Mouse (Mus musculus) CH12.LX (cell line): ENCODE results near the gene Scarb1. TPM values are rescaled to one million over a fixed set of nuclear protein-coding genes. Genes with fewer than 3 reads are reported as not detected.
A peak's percentile ranks its signal among the peaks of the same experiment; 100 is the strongest.

Experiments
- DNase-seq: peaks from one replicate; pipeline ENCODE4 v3.0.0-alpha.2; 2013; ENCODE audit errors: extremely low read depth
- H3K27ac ChIP-seq: 2 replicates; pipeline ENCODE4 v1.5.1; 2012; ENCODE audit warnings: low read depth, mild to moderate bottlenecking, control low read depth, moderate library complexity; ENCODE audit not compliant: insufficient read depth
- H3K27me3 ChIP-seq: replicated peaks from 2 replicates; pipeline ENCODE3; 2012; ENCODE audit warnings: inconsistent platforms
- H3K36me3 ChIP-seq, 2 experiments: replicated peaks in 1 of 2; 2 replicates each; pipeline versions ENCODE3 to v1.6.1; 2012; ENCODE audit warnings: inconsistent platforms in 1 of 2, low read length in 1 of 2, mild to moderate bottlenecking in 1 of 2, mixed read lengths in 1 of 2, moderate library complexity in 1 of 2; ENCODE audit not compliant: control insufficient read depth in 1 of 2, insufficient read depth in 1 of 2
- H3K4me1 ChIP-seq, 2 experiments: 2 replicates each; pipeline ENCODE4 v1.6.1; 2012; ENCODE audit warnings: inconsistent platforms in 1 of 2, moderate library complexity in 1 of 2; ENCODE audit not compliant: insufficient read depth in 2 of 2, control insufficient read depth in 1 of 2
- H3K4me2 ChIP-seq: 2 replicates; pipeline ENCODE4 v1.6.1; 2012; ENCODE audit warnings: low read depth, mild to moderate bottlenecking, control low read depth; ENCODE audit not compliant: poor library complexity, insufficient read depth, severe bottlenecking
- H3K4me3 ChIP-seq, 3 experiments: fragments of 150-350 bp in 1 of 3; sonication (generic) in 1 of 3; replicated peaks in 1 of 3; 2 replicates each; pipeline versions ENCODE3 to v1.5.1; 2011 to 2012; ENCODE audit warnings: low read depth in 2 of 3, low read length in 2 of 3, mild to moderate bottlenecking in 2 of 3, moderate library complexity in 2 of 3, control low read depth in 1 of 3, improper control_type of control experiment in 1 of 3, inconsistent platforms in 1 of 3, mixed read lengths in 1 of 3; ENCODE audit not compliant: poor library complexity in 1 of 3
- H3K79me2 ChIP-seq: replicated peaks from 2 replicates; pipeline ENCODE4 v1.6.1; 2012; ENCODE audit warnings: mild to moderate bottlenecking, moderate library complexity; ENCODE audit not compliant: control insufficient read depth, poor library complexity, insufficient read depth, severe bottlenecking; ENCODE audit errors: extremely low read depth
- H3K9ac ChIP-seq: 2 replicates; pipeline ENCODE4 v1.6.1; 2012; ENCODE audit warnings: low read depth, mild to moderate bottlenecking, control low read depth, moderate library complexity; ENCODE audit not compliant: insufficient read depth
- H3K9me3 ChIP-seq: replicated peaks from 2 replicates; pipeline ENCODE3; 2012; ENCODE audit warnings: low read length, inconsistent platforms, mixed read lengths
- CHD1 ChIP-seq: IDR thresholded peaks from 2 replicates; pipeline ENCODE4 v1.6.1; 2012; ENCODE audit warnings: low read depth, low read length, improper control_type of control experiment, inconsistent platforms
- E2F4 ChIP-seq: IDR thresholded peaks from 2 replicates; pipeline ENCODE4 v1.6.1; 2011; ENCODE audit warnings: low read depth, low read length, improper control_type of control experiment; ENCODE audit not compliant: insufficient replicate concordance
- ETS1 ChIP-seq: conservative IDR thresholded peaks from 2 replicates; pipeline ENCODE4 v1.6.1; 2012; ENCODE audit warnings: low read depth, mild to moderate bottlenecking, inconsistent platforms, low read length, improper control_type of control experiment, moderate library complexity
- JUND ChIP-seq: conservative IDR thresholded peaks from 2 replicates; pipeline ENCODE4 v1.6.1; 2011; ENCODE audit warnings: low read depth, low read length, improper control_type of control experiment
- MAX ChIP-seq: IDR thresholded peaks from 2 replicates; pipeline ENCODE4 v1.6.1; 2011; ENCODE audit warnings: low read length, improper control_type of control experiment
- MAZ ChIP-seq: IDR thresholded peaks from 2 replicates; pipeline ENCODE4 v1.6.1; 2012; ENCODE audit warnings: low read depth, mild to moderate bottlenecking, inconsistent platforms, low read length, improper control_type of control experiment, moderate library complexity
- MXI1 ChIP-seq: IDR thresholded peaks from 2 replicates; pipeline ENCODE4 v1.6.1; 2011; ENCODE audit warnings: mild to moderate bottlenecking, low read depth, low read length, improper control_type of control experiment
- NELFE ChIP-seq: IDR thresholded peaks from 2 replicates; pipeline ENCODE4 v1.6.1; 2011; ENCODE audit warnings: low read depth, low read length, improper control_type of control experiment
- PAX5 ChIP-seq: IDR thresholded peaks from 2 replicates; pipeline ENCODE4 v1.6.1; 2012; ENCODE audit warnings: low read length, inconsistent platforms, mixed read lengths
- POLR2A ChIP-seq: IDR thresholded peaks from 2 replicates; pipeline ENCODE4 v1.6.1; 2011; ENCODE audit warnings: low read depth, mild to moderate bottlenecking, improper control_type of control experiment, low read length
- POLR2AphosphoS2 ChIP-seq: IDR thresholded peaks from 2 replicates; pipeline ENCODE4 v1.6.1; 2011; ENCODE audit warnings: low read depth, low read length, improper control_type of control experiment
- RAD21 ChIP-seq: IDR thresholded peaks from 2 replicates; pipeline ENCODE4 v1.6.1; 2011; ENCODE audit warnings: low read depth, mild to moderate bottlenecking, low read length, improper control_type of control experiment, moderate library complexity
- RCOR1 ChIP-seq: conservative IDR thresholded peaks from 2 replicates; pipeline ENCODE4 v1.6.1; 2012; ENCODE audit warnings: low read depth, mild to moderate bottlenecking, inconsistent platforms, low read length, improper control_type of control experiment
- UBTF ChIP-seq: IDR thresholded peaks from 2 replicates; pipeline ENCODE4 v1.6.1; 2012; ENCODE audit warnings: low read depth, mild to moderate bottlenecking, inconsistent platforms, low read length, improper control_type of control experiment, moderate library complexity
- USF2 ChIP-seq: conservative IDR thresholded peaks from 2 replicates; pipeline ENCODE4 v1.6.1; 2011; ENCODE audit warnings: low read depth, low read length, improper control_type of control experiment
- ZKSCAN1 ChIP-seq: IDR thresholded peaks from 2 replicates; pipeline ENCODE4 v1.6.1; 2012; ENCODE audit warnings: low read depth, inconsistent platforms, low read length, improper control_type of control experiment, borderline replicate concordance
- ZNF384 ChIP-seq: IDR thresholded peaks from 2 replicates; pipeline ENCODE4 v1.6.1; 2012; ENCODE audit warnings: low read depth, low read length, improper control_type of control experiment, inconsistent platforms
- dilution Hi-C: fragments of 300-500 bp; cut with MboI; formaldehyde crosslinking; loops from 2 replicates; pipeline ENCODE4 v1.14.3; 2020; ENCODE audit warnings: low sequenced_read_pairs; ENCODE audit not compliant: extremely low pct_unique_long_range_greater_than_20kb, extremely low pct_ligation_motif_present
- in situ Hi-C: fragments of 300-500 bp; cut with MboI; formaldehyde crosslinking; loops from 3 replicates; pipeline ENCODE4 v1.14.3; 2019; ENCODE audit warnings: low sequenced_read_pairs, low pct_ligation_motif_present, low pct_unique_long_range_greater_than_20kb, mixed read lengths
- polyA plus RNA-seq: library from polyadenylated mRNA; unstranded; fragments of >175 nt; gene quantifications from 2 replicates; pipeline ENCODE4 v1.2.1, GENCODE M21; 2012; ENCODE audit warnings: low read depth; ENCODE audit not compliant: insufficient read length
- total RNA-seq, 2 experiments: library from RNA; depleted of rRNA; stranded (reverse); fragments of 300-350 nt in 1 of 2; fragments of >200 nt in 1 of 2; gene quantifications; 2 replicates each; pipeline ENCODE4 v1.2.3; 2012 to 2014

Scarb1 gene
- total and polyA plus RNA-seq, 3 experiments = 11.6 to 24.7 (median 20.0) TPM

GRCm38 (mm10) chr5:125244825-125245533 lies 95.9 kb downstream of the Scarb1 start:
- in situ Hi-C loops = loop anchor here (10.0 kb wide), 1 partner anchor 120 kb away; no protein-coding TSS in a partner anchor
- H3K9me3 ChIP-seq = peaks cover 3% of the 10 kb centered on the region
- TF ChIP-seq PAX5 = no peak
- no peak for TF ChIP-seq ETS1
- TF ChIP-seq USF2 = no peak
- TF ChIP-seq MXI1 = no peak
- no peak for TF ChIP-seq CHD1
- H3K27me3 ChIP-seq = peaks cover 48% of the 10 kb centered on the region
- H3K4me2 ChIP-seq = peak overlapping the region; percentile 70
- no peaks in the 10 kb centered on the region for H3K79me2 ChIP-seq
- H3K4me1 ChIP-seq = peaks cover 4 to 26% of the 10 kb centered on the region in 2 experiments
- no peak for DNase-seq
- H3K4me3 ChIP-seq = no peak overlapping the region
- no peak overlapping the region for H3K9ac ChIP-seq
- dilution Hi-C loops = no loop called here
- no peak overlapping the region for H3K27ac ChIP-seq
- no peaks in the 10 kb centered on the region for H3K36me3 ChIP-seq

- peaks cover 3% of the 10 kb centered on the region for H3K9me3 ChIP-seq
- no peak overlapping the region for H3K9ac ChIP-seq
- H3K4me1 ChIP-seq = peaks cover 4 to 26% of the 10 kb centered on the region in 2 experiments
- dilution Hi-C loops = no loop called here
- no peak overlapping the region for H3K4me2 ChIP-seq
- H3K27me3 ChIP-seq = peaks cover 44% of the 10 kb centered on the region
- H3K79me2 ChIP-seq = no peaks in the 10 kb centered on the region
- no peak for DNase-seq
- in situ Hi-C loops = loop anchor here (10.0 kb wide), 1 partner anchor 119 kb away; no protein-coding TSS in a partner anchor
- no peak for TF ChIP-seq USF2
- no peak for TF ChIP-seq RAD21
- TF ChIP-seq MAX = no peak
- TF ChIP-seq JUND = no peak
- no peak for TF ChIP-seq E2F4
- no peak for TF ChIP-seq ZNF384
- no peak for TF ChIP-seq ZKSCAN1
- TF ChIP-seq POLR2AphosphoS2 = no peak
- H3K27ac ChIP-seq = no peak overlapping the region
- no peaks in the 10 kb centered on the region for H3K36me3 ChIP-seq
- no peak overlapping the region for H3K4me3 ChIP-seq
Measured at GRCm38 (mm10) chr5:125243928-125244327, 97.0 kb downstream of the Scarb1 start.

- no peak overlapping the region for H3K27ac ChIP-seq
- H3K4me2 ChIP-seq = no peak overlapping the region
- H3K36me3 ChIP-seq = no peaks in the 10 kb centered on the region
- peaks cover 4 to 29% of the 10 kb centered on the region in 2 experiments for H3K4me1 ChIP-seq
- H3K27me3 ChIP-seq = peaks cover 38% of the 10 kb centered on the region
- in situ Hi-C loops = loop anchor here (10.0 kb wide), 1 partner anchor 117 kb away; no protein-coding TSS in a partner anchor
- no peak overlapping the region for H3K9ac ChIP-seq
- H3K4me3 ChIP-seq = no peak overlapping the region
- TF ChIP-seq UBTF (no peak), MAZ (no peak), POLR2A (no peak), NELFE (no peak), RCOR1 (no peak), E2F4 (no peak), JUND (no peak)
- TF ChIP-seq, all 38 proteins: peak for 0
- Histone ChIP-seq H3K79me2 (no peaks in the 10 kb centered on the region), H3K9me3 (no peaks in the 10 kb centered on the region)
- DNase-seq = no peak
- dilution Hi-C loops = no loop called here
Measured at GRCm38 (mm10) chr5:125242111-125242510, 98.8 kb downstream of the Scarb1 start.
